Mouse (Mus musculus) embryonic fibroblast, embryonic 13.5 days (primary cell): ENCODE measurements around the gene Snx25.
"Not testable (repeated sequence)": the region's sequence is repeated elsewhere in the genome, so short reads cannot be mapped to it uniquely, and the experiment has no call there.

Experiments
- CTCF ChIP-seq: IDR thresholded peaks from 2 replicates; pipeline ENCODE4 v1.5.1; 2011; ENCODE audit warnings: mild to moderate bottlenecking, control low read depth, low read length, moderate library complexity, borderline replicate concordance; ENCODE audit not compliant: insufficient read depth
- POLR2A ChIP-seq: IDR thresholded peaks from 2 replicates; pipeline ENCODE4 v1.6.1; 2011; ENCODE audit warnings: low read depth, mild to moderate bottlenecking, control low read depth, low read length, moderate library complexity

DNA sequence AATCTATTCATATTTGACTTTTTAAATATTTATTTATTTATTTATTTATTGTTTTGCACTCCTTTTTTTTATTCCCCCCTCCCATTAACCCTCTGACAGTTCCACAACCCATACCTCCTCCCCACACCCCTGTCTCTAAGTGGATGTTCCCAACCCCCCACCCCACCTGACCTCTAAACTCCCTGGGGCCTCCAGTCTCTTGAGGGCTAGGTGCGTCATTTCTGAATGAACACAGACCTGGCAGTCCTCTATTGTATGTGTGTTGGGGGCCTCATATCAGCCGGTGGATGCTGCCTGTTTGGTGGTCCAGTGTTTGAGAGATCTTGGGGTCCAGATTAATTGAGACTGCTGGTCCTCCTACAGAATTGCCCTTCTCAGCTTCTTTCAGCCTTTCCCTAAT, 16.4 kb downstream of the Snx25 start:
- not testable (repeated sequence) for TF ChIP-seq POLR2A, CTCF
